Mouse (Mus musculus) embryonic fibroblast, embryonic 13.5 days (primary cell): ENCODE results near the gene Prkcz.

Source experiments
- CTCF ChIP-seq: IDR thresholded peaks from 2 replicates; pipeline ENCODE4 v1.5.1; 2011; ENCODE audit warnings: mild to moderate bottlenecking, control low read depth, low read length, moderate library complexity, borderline replicate concordance; ENCODE audit not compliant: insufficient read depth
- POLR2A ChIP-seq: IDR thresholded peaks from 2 replicates; pipeline ENCODE4 v1.6.1; 2011; ENCODE audit warnings: low read depth, mild to moderate bottlenecking, control low read depth, low read length, moderate library complexity

DNA sequence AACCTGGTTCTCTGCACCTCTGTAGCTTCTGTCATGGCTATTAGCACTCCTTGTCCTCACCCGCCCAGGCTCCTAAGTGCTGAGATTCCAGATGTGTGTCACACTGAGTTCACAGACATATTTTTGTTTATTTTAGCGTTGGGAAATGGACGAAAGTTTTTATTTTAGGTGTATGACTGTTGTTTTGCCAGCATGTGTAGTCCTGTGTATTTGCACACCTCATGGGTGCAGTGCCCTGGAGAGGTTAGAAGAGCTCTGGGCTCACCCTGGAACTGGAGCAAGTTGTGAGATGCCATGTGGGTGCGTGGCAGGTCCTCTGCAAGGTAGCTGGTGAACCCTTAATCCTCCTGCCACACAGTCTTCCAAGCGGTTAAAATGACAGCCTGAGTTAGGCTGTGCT, 1.3 kb upstream of the Prkcz start:
- TF ChIP-seq CTCF (no peak), POLR2A (no peak)
